Mouse (Mus musculus): ENCODE results near the gene Sec23ip. TPM values are rescaled to one million over a fixed set of nuclear protein-coding genes. Genes with fewer than 3 reads are reported as not detected.

The Sec23ip gene
- polyA plus RNA-seq, 1 experiment from 2014 or later: 27.7 TPM

GRCm38 (mm10) chr7:128781846-128782245 lies 37.1 kb downstream of the Sec23ip start:
- Histone ChIP-seq H3K27me3 (replicated peaks) (no peaks in the 10 kb centered on the region), H3K9me3 (replicated peaks) (no peaks in the 10 kb centered on the region), H3K36me3 (peaks cover 96% of the 10 kb centered on the region), H3K9ac (no peak overlapping the region), H3K4me1 (no peaks in the 10 kb centered on the region), H3K4me2 (no peak overlapping the region), H3K4me3 (no peak overlapping the region), H3K27ac (no peak overlapping the region)
- 83% methylated on average over 3 of the region's 3 CpGs for WGBS (ENCODE audit: insufficient replicate concordance)
- ATAC-seq: no peak

- no peak for ATAC-seq
- Histone ChIP-seq H3K4me2 (no peak overlapping the region), H3K9me3 (replicated peaks) (no peaks in the 10 kb centered on the region), H3K27ac (no peak overlapping the region), H3K9ac (no peak overlapping the region), H3K36me3 (peaks cover 16% of the 10 kb centered on the region), H3K4me3 (no peak overlapping the region), H3K27me3 (replicated peaks) (no peaks in the 10 kb centered on the region), H3K4me1 (no peaks in the 10 kb centered on the region)
- WGBS (ENCODE audit: insufficient replicate concordance): 74% methylated on average over 4 of the region's 4 CpGs
Measured at GRCm38 (mm10) chr7:128790045-128790444, 45.3 kb downstream of the Sec23ip start.

- no peaks in the 10 kb centered on the region for H3K4me1 ChIP-seq
- H3K4me2 ChIP-seq: no peak overlapping the region
- H3K4me3 ChIP-seq: no peak overlapping the region
- H3K27ac ChIP-seq: no peak overlapping the region
- no peaks in the 10 kb centered on the region for H3K36me3 ChIP-seq
- H3K9me3 ChIP-seq (replicated peaks): no peaks in the 10 kb centered on the region
- 63% methylated on average over 4 of the region's 4 CpGs for WGBS (ENCODE audit: insufficient replicate concordance)
- no peaks in the 10 kb centered on the region for H3K27me3 ChIP-seq (replicated peaks)
- ATAC-seq: no peak
- no peak overlapping the region for H3K9ac ChIP-seq
Measured at GRCm38 (mm10) chr7:128793464-128793863, 48.7 kb downstream of the Sec23ip start.

- Histone ChIP-seq H3K27ac (no peak overlapping the region), H3K4me3 (no peak overlapping the region), H3K9me3 (replicated peaks) (no peaks in the 10 kb centered on the region), H3K4me2 (no peak overlapping the region), H3K9ac (no peak overlapping the region), H3K27me3 (replicated peaks) (no peaks in the 10 kb centered on the region), H3K4me1 (no peaks in the 10 kb centered on the region), H3K36me3 (no peaks in the 10 kb centered on the region)
- no peak for ATAC-seq
- WGBS (ENCODE audit: insufficient replicate concordance): 60% methylated on average over 5 of the region's 5 CpGs
Measured at GRCm38 (mm10) chr7:128824986-128825563, 80.3 kb downstream of the Sec23ip start.

- Histone ChIP-seq H3K36me3 (no peaks in the 10 kb centered on the region), H3K4me2 (no peak overlapping the region), H3K4me1 (peaks cover 5% of the 10 kb centered on the region; the same call in 1 of the 2 replicates), H3K27ac (no peak overlapping the region), H3K9me3 (replicated peaks) (no peaks in the 10 kb centered on the region), H3K4me3 (no peak overlapping the region), H3K27me3 (replicated peaks) (no peaks in the 10 kb centered on the region), H3K9ac (no peak overlapping the region)
- WGBS (ENCODE audit: insufficient replicate concordance): 68% methylated on average over 12 of the region's 12 CpGs
- no peak for ATAC-seq
Measured at GRCm38 (mm10) chr7:128832455-128833081, 87.8 kb downstream of the Sec23ip start.

GRCm38 (mm10) chr7:128833196-128833595 lies 88.5 kb downstream of the Sec23ip start:
- no peak for ATAC-seq
- Histone ChIP-seq H3K4me2 (no peak overlapping the region), H3K9me3 (replicated peaks) (no peaks in the 10 kb centered on the region), H3K9ac (no peak overlapping the region), H3K27ac (no peak overlapping the region), H3K4me3 (no peak overlapping the region), H3K27me3 (replicated peaks) (no peaks in the 10 kb centered on the region), H3K4me1 (peaks cover 5% of the 10 kb centered on the region; the same call in 1 of the 2 replicates), H3K36me3 (no peaks in the 10 kb centered on the region)
- WGBS (ENCODE audit: insufficient replicate concordance): 66% methylated on average over 4 of the region's 4 CpGs

Small RNA genes lying within 50 kb of the gene (microRNA-seq; reads per million reads assigned to microRNA genes)
- gene Gm25778: not detected

Other genes starting within 250 kb of the Sec23ip start
- 5.5 TPM in 2 replicates for gene Bag3, start 221.3 kb upstream of the Sec23ip start, polyA plus RNA-seq (2016; fragmentation: Nextera tagmentation; extraction: Ambion mirVana)
- gene Inpp5f, start 133.6 kb upstream of the Sec23ip start, polyA plus RNA-seq (2016; fragmentation: Nextera tagmentation; extraction: Ambion mirVana): 9.3 and 10.2 TPM in 2 replicates
- 41.9 and 42.5 TPM in 2 replicates for gene Mcmbp, start 4.4 kb upstream of the Sec23ip start, polyA plus RNA-seq (2016; fragmentation: Nextera tagmentation; extraction: Ambion mirVana)